Comparison of ENCODE assay signal across 9 mouse cellular contexts in genomic region chr7:66230638-66231550, GRCm38 (mm10).
DNase-seq lines count a peak whose midpoint lies in the region; ATAC-seq lines count a peak whose summit lies in the region.
"Had no signal": no experiment of that assay in that cellular context is flagged by ENCODE, and none has a peak within 500 bp of the region (broad histone marks: within the 10 kb centered on the region; RNA-seq: fewer than 3 reads in every experiment).

No protein-coding gene starts in this region.

- H3K9ac ChIP-seq in heart, embryonic 15.5 days = no peak overlapping the region
- peak overlapping the region; percentile 37; the same call in 1 of the 2 replicates for H3K9ac ChIP-seq in limb, embryonic 11.5 days (ENCODE audit: low read length)
- H3K9ac ChIP-seq in neural tube, embryonic 11.5 days (ENCODE audit: low read length) = peak overlapping the region; percentile 30

- H3K27me3 ChIP-seq in heart, embryonic 15.5 days = no peaks in the 10 kb centered on the region
- H3K27me3 ChIP-seq in limb, embryonic 11.5 days (ENCODE audit: control insufficient read depth, insufficient read depth, low read length) = no peaks in the 10 kb centered on the region
- no peaks in the 10 kb centered on the region for H3K27me3 ChIP-seq in neural tube, embryonic 11.5 days (ENCODE audit: control insufficient read depth, insufficient read depth, low read length)

- H3K4me1 ChIP-seq in heart, embryonic 15.5 days (replicated peaks) = peaks cover 29% of the 10 kb centered on the region
- peaks cover 23% of the 10 kb centered on the region for H3K4me1 ChIP-seq in limb, embryonic 11.5 days (ENCODE audit: control insufficient read depth, insufficient read depth, low read length)
- peaks cover 31% of the 10 kb centered on the region for H3K4me1 ChIP-seq in neural tube, embryonic 11.5 days (ENCODE audit: control insufficient read depth, insufficient read depth, low read length)

- peak overlapping the region; percentile 79 for H3K27ac ChIP-seq in heart, embryonic 15.5 days
- H3K27ac ChIP-seq in limb, embryonic 11.5 days (replicated peaks; ENCODE audit: low read depth, low read length) = peak overlapping the region; percentile 94
- peak overlapping the region; percentile 94 for H3K27ac ChIP-seq in neural tube, embryonic 11.5 days (ENCODE audit: low read depth, low read length)

- H3K4me3 ChIP-seq in heart, embryonic 15.5 days = no peak overlapping the region
- no peak overlapping the region for H3K4me3 ChIP-seq in limb, embryonic 11.5 days (ENCODE audit: low read depth, low read length)
- no peak overlapping the region for H3K4me3 ChIP-seq in neural tube, embryonic 11.5 days (ENCODE audit: low read depth, low read length)
- H3K4me3 ChIP-seq: erythroblast, embryonic 14.5 days had no signal

- no peaks in the 10 kb centered on the region for H3K36me3 ChIP-seq in heart, embryonic 15.5 days
- no peaks in the 10 kb centered on the region for H3K36me3 ChIP-seq in limb, embryonic 11.5 days (ENCODE audit: control insufficient read depth, insufficient read depth, low read length)
- no peaks in the 10 kb centered on the region for H3K36me3 ChIP-seq in neural tube, embryonic 11.5 days (ENCODE audit: control insufficient read depth, insufficient read depth, low read length)

- no peak for ATAC-seq in heart, embryonic 15.5 days (replicated peaks; ENCODE audit: insufficient number of reproducible peaks, insufficient read depth, low FRiP score, low read depth)
- peak; percentile 72; the same call in 1 of the 2 replicates for ATAC-seq in limb, embryonic 11.5 days (ENCODE audit: insufficient number of reproducible peaks, low FRiP score, low TSS enrichment, low read depth)
- peak; percentile 83 for ATAC-seq in neural tube, embryonic 11.5 days (ENCODE audit: insufficient read depth, low FRiP score, low TSS enrichment)

- WGBS in heart, embryonic 15.5 days = 60% methylated on average over 17 of the region's 17 CpGs
- WGBS in limb, embryonic 11.5 days = 35% methylated on average over 17 of the region's 17 CpGs
- WGBS in neural tube, embryonic 11.5 days = 13% methylated on average over 17 of the region's 17 CpGs

- no peak overlapping the region for H3K4me2 ChIP-seq in heart, embryonic 15.5 days
- no peak overlapping the region for H3K4me2 ChIP-seq in limb, embryonic 11.5 days (ENCODE audit: low read depth, severe bottlenecking)
- no peak overlapping the region for H3K4me2 ChIP-seq in neural tube, embryonic 11.5 days (ENCODE audit: low read depth)

- peak; percentile 15 for DNase-seq in cerebellum, adult 9-11 months
- DNase-seq in cerebellum, adult 11 months = no peak
- peak; percentile 12 for DNase-seq in urinary bladder, adult 2 months (ENCODE audit: low spot score)
- no peak for DNase-seq in urinary bladder, postnatal 36 days (ENCODE audit: low spot score in 2 of 2)
- peak; percentile 62 for DNase-seq in limb, embryonic 11.5 days (ENCODE audit: low spot score)
- peak; percentile 79 for DNase-seq in neural tube, embryonic 11.5 days (ENCODE audit: low spot score)
- no peak for DNase-seq in kidney, postnatal 25 days

- H3K9me3 ChIP-seq in heart, embryonic 15.5 days (replicated peaks) = no peaks in the 10 kb centered on the region
- no peaks in the 10 kb centered on the region for H3K9me3 ChIP-seq in limb, embryonic 11.5 days (ENCODE audit: control insufficient read depth, low read length)
- no peaks in the 10 kb centered on the region for H3K9me3 ChIP-seq in neural tube, embryonic 11.5 days (ENCODE audit: control insufficient read depth, low read length)

Comparison
In these comparisons a context has a peak if more than half of its experiments do, and no peak if none do; other contexts are left out.
1. DNase-seq: peak in cerebellum, adult 9-11 months (single experiment), urinary bladder, adult 2 months (single experiment), limb, embryonic 11.5 days (single experiment) and neural tube, embryonic 11.5 days (single experiment); none in cerebellum, adult 11 months (single experiment), urinary bladder, postnatal 36 days (0 of 2) and kidney, postnatal 25 days (0 of 2).
2. Peak in every context shown above with its lines, with median percentiles within 50 percentile points of each other: H3K27ac ChIP-seq.